Mouse (Mus musculus): ENCODE results near the gene Gabbr1. TPM values are rescaled to one million over a fixed set of nuclear protein-coding genes. Genes with fewer than 3 reads are reported as not detected.
A peak's percentile ranks its signal among the peaks of the same experiment; 100 is the strongest.

Gene Gabbr1
- total RNA-seq, 2 experiments from 2014 or later: 6.0 to 8.2 TPM

DNA sequence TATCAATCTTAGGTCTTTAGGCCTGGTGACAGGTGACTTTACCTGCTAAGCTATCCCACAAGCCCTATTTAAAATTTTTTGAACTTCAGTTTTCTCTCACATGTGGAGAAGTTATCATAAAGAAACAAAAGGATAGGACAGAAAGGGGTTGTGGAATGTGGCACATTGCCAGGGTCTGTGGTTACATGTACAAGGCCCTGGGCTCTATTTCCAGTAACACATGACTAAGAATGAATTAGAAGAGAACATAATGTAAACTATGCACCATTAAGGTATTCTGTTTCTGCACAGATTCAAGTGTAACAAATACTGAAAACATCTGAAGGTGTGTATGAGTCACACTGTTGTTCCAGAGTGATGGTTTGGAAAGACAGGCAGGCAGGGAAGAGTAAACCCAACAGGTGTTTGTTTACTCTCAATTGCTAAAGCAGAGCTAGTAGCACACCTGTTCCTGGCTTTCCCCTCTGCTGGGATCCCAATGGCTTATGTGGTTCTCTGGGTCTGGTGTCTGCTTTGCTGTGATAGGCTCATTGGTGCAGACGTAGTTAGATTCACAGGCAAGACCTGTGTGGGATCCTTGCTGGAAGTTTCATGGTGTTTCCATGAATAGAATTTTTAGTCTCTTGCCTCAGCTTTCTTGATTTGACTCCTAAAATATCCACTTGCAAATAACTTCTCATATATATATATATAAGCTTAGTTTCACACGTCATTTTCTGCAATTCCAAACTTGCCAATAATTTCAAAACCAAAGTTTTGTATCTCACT, 6.5 kb upstream of the Gabbr1 start:
- DNase-seq: no peak

DNA sequence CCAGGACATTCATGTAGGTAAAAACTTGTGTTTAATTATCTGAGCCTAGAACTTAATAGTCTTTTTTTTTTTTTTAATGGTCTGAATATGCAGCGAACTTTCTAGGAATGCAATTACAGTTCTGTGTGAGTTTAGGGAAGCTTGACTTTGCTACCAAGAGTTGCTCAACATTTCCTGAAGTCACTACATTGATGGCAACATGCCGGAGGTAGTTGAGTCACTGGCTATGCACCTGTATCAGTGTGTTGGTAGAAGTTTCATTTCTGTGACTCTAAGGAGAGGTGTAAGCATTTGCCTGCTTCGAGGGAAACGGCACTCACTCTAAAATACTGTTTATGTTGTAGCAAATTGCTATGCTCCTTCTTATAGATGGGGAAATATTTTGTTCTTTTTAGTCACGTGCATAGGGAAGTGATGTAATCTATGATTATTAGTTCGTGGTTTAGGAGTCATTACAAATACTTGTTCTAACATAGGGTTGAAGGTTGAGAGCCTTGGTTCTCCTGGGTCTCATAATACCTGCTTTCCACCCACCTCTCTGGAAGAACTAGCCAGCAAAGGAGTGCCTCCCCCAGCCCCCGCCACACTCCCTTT, 1.0 kb upstream of the Gabbr1 start:
- peak in 1 of 2 experiments; percentile 20 for DNase-seq

DNA sequence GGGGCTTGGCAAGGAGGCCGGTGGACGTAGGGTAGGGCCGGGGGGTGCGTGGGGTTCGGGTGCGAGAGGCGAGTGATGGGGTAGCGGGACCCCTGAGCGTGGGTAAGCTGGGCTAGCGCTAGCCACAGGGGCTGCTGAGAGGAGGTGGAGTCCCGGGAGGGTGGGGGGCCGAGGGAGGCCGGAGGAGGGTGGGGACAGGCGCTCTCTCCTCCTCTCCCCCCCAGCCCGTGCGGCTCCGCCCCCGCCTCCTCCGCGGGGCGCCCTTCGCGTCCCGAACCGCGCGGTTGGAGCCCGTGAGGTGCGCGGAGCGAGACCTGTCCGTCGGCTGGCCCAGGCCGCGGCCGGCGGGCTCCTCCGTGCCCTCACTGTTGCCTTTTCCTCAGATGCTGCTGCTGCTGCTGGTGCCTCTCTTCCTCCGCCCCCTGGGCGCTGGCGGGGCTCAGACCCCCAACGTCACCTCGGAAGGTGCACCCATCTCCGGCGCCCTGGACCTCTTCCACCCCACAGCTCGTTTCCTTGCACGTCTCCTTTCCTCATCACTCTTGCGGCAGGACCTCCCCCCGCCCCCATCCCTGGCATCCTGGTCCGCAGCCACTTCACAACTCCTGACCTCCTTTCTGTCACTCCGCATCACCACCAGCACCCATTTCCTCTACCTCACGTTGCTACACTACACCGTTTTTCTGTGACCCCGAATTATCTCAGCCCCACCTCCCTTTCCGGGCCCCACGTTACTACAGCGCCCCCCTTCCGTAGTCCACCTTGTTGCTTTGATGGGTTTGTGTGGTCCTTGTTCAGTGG, 746 bp downstream of the Gabbr1 start:
- DNase-seq: peak; percentile 66 to 68

DNA sequence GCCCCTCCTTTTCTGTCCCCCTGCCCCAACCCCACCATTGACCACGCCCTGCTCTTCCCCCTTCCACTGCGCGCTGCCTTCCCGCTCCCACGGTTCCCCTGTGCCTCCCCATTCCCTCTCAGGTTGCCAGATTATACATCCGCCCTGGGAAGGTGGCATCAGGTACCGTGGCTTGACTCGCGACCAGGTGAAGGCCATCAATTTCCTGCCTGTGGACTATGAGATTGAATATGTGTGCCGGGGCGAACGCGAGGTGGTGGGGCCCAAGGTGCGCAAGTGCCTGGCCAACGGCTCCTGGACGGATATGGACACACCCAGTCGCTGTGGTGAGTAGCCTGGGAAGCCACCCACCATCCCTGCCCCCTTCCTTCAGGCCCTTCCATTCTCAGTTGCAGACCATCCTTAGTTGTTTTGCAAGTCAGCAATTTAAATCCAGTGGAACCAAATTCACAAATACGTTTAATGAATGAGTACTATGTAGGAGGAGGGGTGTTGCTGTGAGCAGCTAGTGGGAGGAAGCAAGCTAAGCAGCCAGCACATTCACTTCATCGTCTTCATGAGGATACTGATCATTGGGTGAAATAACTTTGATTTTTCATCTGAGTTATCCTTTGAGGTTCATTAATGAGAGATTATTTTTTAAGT, 1.7 kb downstream of the Gabbr1 start:
- no peak for DNase-seq

DNA sequence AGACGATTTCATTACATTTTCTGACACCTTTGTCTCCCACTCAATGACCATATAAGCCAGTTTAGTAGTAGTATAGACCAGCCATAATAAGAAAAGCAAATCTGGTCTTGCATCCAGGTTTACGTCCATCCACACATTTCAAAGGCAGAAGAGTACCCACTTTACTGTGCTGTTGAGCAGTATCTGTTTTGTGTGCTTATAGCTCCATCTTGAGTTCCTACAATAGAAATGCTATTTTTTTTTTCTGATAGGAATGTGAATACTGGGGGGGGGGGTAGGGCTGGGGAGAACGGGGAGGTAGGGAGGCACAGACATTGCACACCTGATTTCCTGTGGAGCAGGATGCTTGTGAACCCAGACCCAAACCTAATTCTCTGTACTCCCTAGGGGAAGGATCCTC, 2.2 kb downstream of the Gabbr1 start:
- no peak for DNase-seq

DNA sequence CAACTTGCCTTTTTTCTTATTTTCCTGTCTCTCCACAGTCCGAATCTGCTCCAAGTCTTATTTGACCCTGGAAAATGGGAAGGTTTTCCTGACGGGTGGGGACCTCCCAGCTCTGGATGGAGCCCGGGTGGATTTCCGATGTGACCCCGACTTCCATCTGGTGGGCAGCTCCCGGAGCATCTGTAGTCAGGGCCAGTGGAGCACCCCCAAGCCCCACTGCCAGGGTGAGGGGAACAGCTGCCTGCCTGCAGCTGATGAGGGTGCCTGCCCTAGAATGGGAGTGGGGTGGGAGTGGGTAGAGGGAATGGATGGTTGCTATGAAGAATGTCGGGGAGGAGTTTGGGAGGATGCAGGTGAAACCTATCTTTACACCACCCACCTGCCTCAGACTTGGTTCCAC, 2.6 kb downstream of the Gabbr1 start:
- no peak for DNase-seq

DNA sequence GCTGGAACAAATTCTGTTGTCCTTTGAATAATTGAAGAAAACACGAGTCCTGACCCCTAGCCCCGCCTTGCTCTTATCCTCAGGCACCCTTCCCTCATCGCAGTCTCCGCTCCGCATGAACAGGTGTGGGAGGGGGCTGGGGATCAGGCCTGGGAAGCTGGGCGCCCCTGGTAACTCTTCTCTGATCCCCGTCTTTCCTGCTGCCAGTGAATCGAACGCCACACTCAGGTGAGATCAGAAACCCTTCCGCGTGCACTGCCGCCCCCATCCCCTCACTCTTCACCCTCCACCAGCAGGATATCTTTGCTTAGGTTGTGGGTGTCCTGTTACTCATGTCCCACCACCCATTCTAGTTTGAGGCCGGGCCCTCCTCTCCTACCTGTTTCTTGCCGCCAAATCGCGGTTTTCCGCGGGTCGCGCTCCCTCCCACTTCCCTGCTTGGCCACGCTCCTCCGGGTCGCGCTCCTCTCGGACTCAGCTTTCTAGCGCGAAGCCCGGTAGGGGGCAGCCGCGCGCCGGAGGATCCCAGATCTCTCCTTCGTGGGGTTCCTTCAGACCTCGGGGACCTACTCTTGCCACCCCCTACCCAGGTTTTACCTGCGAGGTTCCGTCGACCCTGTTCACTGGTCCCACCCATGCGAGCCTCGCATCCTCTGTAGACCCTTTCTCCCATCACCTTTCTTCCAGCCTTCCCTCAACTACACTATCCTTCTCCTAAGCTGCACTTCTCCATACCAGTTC, 4.0 kb downstream of the Gabbr1 start:
- peak; percentile 59 to 85 for DNase-seq

DNA sequence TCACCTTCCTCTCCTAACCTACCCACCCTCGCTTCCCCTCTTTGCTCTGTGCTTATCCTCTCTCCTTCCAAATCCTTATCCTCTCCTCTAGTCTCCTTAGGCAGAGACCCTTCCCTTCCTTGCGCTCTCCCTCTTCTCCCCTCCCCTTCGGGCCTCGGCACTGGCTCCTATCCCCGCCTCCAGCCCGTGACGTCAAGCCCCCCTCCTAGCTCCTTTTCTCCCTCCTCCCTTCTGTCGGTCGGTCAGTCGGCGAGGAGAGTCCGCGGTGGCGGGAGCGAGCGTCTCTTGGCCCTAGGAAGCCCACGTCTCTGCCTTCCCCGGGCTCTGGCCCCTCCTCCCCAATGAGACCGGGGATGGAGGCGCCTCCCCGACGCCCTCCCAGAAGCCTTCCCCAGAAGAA, 4.6 kb downstream of the Gabbr1 start:
- peak; percentile 86 for DNase-seq

DNA sequence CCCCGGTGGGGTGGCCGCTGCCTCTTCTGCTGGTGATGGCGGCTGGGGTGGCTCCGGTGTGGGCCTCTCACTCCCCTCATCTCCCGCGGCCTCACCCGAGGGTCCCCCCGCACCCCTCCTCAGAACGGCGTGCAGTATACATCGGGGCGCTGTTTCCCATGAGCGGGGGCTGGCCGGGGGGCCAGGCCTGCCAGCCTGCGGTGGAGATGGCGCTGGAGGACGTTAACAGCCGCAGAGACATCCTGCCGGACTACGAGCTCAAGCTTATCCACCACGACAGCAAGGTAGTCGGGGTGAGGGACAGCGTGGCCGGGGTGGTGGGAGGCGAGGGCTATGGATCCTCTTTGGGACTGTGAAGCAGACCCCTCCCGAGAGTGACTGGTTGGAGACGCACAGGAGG, 5.1 kb downstream of the Gabbr1 start:
- peak in 1 of 2 experiments; percentile 10 for DNase-seq

DNA sequence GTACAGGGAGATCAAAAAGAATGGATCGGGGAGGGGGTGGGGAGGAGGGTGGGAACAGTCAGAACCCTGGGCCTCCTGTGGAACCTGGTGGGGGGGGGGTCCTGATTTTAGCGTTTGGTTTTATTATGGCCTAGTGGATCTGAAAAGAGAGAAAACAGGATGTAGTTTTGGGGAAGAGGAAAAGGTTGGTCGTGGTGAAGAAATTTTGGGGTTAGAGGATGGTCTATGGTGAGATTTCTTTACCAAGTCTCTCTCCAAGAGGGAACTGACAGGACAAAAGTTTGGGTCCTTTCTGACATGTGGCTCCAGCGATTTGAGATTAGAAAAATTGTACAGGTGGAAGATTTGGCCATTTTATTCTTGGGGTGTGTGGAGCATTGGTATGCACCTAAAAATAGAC, 6.0 kb downstream of the Gabbr1 start:
- DNase-seq: no peak

DNA sequence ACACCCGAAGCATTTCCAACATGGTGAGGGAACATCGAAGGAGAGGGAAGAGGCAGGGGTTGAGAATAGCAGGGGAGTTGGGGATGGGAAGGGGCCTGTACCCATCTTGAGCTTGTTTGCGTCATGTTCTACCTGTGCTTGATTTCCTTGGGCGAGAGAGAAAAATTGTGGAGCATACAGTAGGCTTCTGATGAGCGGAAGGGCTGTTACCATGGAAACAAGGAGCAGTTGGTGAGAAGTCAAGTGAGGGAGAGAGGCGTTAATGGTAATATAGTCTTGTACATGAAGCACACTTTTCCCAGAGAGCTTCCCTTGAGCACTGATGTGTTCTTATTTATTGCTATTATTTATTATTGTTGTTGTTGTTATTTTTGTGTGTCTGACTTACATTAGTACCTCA, 11.2 kb downstream of the Gabbr1 start:
- no peak for DNase-seq

DNA sequence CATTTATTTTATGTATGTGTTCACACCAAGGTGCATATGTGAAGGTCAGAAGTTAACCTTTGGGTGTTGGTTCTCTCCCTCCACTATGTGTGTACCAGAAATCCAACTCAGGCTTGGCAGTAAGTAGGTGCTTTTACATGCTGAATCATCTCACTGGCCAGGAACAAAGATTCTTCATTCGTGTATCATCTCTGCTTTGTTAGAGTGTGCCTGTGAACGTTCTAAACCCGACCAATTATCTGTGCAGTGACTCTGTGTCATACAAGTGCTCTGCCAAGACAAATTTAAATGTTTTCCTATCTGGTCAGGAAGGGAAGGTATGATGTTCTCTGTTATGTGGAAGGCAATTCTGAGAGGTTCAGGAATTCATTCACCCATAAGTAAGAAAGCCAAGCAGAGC, 15.7 kb downstream of the Gabbr1 start:
- no peak for DNase-seq

DNA sequence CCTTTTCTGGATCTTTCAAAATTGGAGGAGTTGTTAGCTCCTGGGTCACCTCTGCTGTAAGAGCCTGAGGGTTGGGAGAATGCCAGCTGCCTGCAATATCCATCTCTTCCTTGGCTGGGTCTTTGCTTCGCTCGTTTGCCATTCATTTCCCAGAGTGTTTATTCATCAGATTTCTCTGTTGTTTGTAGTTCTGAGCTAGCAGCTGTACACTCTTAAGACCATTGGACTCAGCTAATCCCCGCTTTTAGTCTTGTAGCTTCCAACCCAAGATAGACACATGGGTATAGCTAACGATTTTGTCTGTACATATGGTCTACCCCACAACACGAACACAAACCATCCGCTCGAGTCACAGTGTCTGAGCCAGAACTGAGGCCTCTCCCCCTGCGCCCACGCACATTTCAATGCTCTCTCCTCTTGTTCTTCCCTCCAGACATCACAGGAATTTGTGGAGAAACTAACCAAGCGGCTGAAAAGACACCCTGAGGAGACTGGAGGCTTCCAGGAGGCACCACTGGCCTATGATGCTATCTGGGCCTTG, 16.4 kb downstream of the Gabbr1 start:
- DNase-seq: no peak

DNA sequence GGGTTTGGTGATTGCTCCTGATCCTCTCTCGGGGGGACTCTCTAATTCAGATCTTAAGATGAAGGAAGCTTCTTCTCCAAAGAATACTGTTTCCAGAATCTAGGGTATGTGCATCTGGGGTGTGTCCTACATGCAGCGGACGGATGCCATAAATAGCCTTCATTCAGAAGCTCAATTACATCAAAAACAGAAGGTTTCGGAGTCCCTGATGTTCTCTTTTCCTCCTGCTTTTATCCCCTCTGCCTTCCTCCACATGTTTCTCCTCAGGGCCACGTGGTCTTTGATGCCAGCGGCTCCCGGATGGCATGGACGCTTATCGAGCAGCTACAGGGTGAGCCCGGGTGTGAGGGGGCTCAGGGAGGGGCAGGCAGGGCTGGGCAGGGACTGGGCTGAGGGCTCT, 17.3 kb downstream of the Gabbr1 start:
- no peak for DNase-seq

DNA sequence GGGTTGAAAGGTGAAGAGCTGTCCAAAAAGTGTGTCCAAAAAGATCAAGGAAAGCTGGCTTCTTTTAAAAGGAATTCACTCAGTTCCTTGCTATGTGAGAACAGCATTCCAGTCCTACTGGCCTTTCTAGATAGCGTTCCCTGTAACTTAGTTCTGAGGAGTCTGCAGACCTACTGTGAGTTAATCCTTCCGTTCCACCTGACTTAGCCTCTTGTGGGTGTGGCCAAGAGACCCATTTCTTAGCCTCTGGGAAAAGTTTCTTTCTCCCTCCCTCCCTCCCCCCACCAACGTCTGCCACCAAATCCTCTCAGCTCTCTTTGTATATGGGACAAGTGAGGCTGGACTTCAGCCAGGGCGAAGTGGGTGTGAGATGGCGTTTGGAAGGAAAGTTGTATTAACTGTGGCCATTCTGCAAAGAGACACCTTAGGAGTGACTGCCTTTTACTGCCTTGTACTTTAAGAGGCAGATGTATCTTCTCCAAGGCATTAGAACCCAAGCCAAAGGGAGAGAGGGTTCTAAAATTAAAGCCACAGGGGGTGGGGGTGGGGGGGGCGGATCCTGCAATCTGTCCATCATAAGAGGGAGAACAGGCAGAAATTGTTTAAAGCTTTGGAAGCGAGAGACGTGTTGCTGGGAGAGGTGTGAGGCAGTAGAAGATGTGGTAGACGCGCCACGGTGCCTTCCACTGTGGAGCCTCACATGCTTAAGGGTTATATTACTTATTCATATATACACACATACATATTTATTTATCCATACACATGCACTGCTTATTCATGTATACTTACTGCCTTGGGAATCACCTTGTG, 18.1 kb downstream of the Gabbr1 start:
- DNase-seq: no peak

DNA sequence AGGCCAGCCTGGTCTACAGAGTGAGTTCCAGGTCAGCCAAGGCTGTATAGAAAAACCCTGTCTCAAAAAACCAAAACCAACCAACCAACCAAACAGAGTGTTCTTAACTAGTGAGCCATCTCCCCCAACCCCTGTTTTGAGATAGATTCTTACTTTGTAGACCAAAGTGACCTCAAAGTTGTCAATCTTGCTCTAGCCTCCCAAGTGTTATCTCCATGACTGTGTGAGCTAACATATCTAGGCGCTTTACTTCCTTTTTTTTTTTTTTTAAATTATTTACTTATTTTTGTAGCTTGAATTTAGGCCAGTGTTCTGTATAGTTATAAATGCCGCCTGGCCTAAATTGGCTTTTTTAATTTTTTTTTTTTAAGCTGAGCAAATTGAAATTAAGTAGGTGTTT, 20.2 kb downstream of the Gabbr1 start:
- no peak for DNase-seq

DNA sequence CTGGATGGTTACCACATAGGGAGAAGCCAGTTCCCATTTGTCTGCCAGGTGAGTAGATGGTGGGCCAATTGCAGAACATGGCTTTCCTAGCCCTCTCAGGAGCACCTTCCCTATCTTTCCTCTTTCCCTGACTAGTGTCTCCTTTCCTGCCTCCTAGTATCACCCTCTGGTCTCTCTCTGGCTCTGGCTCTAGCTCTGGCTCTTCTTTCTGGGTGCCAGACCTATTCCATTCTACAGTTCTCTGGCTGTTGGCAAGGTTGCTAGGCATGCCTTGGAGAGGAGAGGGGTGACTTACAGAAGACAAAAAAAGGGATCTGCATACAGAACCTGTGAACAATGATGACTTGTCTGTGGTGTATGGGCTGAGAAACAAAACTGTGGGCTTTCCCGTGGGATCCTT, 22.1 kb downstream of the Gabbr1 start:
- DNase-seq: no peak

DNA sequence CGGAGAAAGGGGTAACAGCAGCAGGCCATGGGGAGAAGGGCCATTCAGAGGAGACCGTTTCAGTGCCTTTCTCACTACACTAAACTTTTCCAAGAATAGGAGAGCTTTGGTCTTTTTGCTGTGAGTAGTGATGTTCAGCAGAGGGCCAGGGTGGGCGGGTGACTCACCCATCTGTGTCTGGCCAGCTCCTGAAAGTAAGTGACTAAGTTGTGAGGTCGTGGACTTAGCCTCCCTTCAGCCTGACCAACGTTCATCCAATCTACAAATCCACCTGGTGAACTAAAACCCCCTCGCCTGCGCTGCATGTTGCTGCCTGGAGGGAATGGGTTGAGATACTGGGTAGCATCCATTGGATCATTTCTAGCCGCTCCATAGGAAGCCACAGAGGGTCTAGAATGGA, 24.4 kb downstream of the Gabbr1 start:
- no peak for DNase-seq

DNA sequence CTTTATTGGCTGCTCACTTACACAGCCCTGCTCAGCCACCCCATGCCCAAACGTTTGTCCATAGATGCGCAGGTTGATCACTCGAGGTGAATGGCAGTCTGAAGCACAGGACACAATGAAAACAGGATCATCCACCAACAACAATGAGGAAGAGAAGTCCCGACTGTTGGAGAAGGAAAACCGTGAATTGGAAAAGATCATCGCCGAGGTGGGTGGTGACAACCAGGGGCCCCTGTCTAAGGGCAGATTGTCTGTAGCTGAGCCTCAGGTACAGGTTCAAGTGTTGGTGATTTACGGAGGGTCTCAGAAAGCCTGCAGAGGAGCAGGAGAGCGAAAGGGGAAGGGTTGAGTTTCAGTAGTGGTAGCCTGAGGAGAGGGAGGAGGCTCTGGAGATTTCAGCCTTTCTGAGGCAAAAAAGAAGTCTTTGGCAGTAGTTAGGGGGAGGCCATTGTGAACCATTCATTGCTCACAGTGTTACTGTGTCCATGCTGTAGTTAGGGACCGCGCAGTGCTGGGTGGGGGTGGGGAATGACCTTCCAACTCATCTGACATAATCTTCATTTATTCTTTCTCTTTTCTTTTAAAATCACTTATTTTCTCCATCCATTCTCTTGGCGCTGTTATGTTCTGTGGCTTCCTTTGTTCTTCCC, 26.4 kb downstream of the Gabbr1 start:
- DNase-seq: no peak

DNA sequence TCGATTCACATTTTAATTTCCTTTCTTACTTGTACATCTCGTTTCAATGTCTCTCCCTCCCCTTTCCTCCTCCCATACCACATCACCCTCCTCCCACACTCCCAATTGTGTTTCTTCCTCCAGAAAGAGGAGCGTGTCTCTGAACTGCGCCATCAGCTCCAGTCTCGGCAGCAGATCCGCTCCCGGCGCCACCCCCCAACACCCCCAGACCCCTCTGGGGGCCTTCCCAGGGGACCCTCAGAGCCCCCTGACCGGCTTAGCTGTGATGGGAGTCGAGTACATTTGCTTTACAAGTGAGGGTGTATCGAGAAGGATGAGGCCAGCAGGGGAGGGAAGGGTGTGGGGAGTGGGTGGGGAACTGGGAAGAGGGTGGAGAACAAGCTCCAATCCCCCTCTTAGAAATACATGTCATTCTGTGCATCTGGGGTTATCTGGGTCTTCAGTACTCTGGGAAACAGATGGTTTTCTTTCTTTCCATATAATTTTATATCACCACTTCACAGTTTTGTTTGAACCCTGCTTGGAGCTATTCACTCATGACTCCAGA, 27.0 kb downstream of the Gabbr1 start:
- no peak for DNase-seq

All from heart, adult 18-20 months (tissue).